Mouse (Mus musculus) stomach, postnatal 0 days (tissue): ENCODE results near the gene Asb16.

Experiments
- CTCF ChIP-seq: IDR thresholded peaks from 2 replicates; pipeline ENCODE4 v1.5.1; 2016; ENCODE audit warnings: antibody characterized with exemption, low read depth, mild to moderate bottlenecking, moderate library complexity
- EP300 ChIP-seq: optimal IDR thresholded peaks from 2 replicates; pipeline ENCODE3; 2016; ENCODE audit warnings: antibody characterized with exemption

- TF ChIP-seq EP300 (no peak), CTCF (no peak)
These were observed 43.9 kb upstream of the Asb16 start for GRCm38 (mm10) chr11:102224686-102225085.
